In the genomic region with DNA sequence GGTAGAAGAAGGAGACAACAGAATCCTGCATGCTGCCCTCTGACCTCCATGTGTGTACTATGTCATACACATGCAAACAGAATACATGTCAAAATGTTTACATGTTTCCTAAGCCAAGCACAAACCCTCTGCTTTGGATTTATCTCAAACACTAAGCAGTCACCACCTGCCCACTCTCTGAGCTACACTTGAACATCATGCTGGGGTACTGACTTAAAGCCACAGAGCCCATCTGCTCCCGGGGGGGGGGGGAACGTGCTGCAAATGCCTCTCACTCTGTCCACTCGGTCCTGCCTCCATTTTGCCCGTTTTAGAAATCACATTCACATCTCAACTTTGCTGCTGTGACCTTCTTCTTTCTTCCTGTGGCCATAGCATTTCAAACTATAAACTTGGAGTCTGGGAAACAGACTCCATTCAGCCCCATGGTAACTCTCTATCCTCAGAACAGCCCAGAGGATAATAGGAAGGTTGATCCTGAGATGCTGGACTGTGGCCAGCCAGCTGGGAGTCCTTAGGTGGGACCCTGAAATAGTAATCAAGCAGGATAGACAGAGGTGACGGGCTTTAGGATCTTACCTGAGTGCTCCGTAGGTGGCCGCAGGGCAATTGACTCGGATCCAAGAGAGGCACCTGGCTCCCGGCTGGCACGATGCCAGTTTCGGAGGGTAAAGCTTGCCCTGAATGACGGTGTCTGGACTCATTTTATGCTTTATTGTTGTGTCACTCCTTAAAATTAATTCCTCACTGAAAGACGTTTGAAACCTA, we compare ENCODE assay signal across 12 mouse cellular contexts. TPM values are rescaled to one million over a fixed set of nuclear protein-coding genes. Genes with fewer than 3 reads are reported as not detected.
DNase-seq lines count a peak whose midpoint lies in the region; ATAC-seq and TF ChIP-seq lines count a peak whose summit lies in the region.
"Had no signal": no experiment of that assay in that cellular context is flagged by ENCODE, and none has a peak within 500 bp of the region (broad histone marks: within the 10 kb centered on the region; RNA-seq: fewer than 3 reads in every experiment).

No protein-coding gene starts in this region.

- no peaks in the 10 kb centered on the region for H3K9me3 ChIP-seq in forebrain, embryonic 15.5 days
- no peaks in the 10 kb centered on the region for H3K9me3 ChIP-seq in forebrain, embryonic 10.5 days

- peak overlapping the region; percentile 57 for H3K27ac ChIP-seq in forebrain, embryonic 15.5 days (replicated peaks)
- no peak overlapping the region for H3K27ac ChIP-seq in forebrain, embryonic 10.5 days
- no peak overlapping the region for H3K27ac ChIP-seq in left cerebral cortex, adult 2 months

- peaks cover 14% of the 10 kb centered on the region for H3K4me1 ChIP-seq in forebrain, embryonic 15.5 days
- H3K4me1 ChIP-seq in forebrain, embryonic 10.5 days: no peaks in the 10 kb centered on the region

- no peaks in the 10 kb centered on the region for H3K36me3 ChIP-seq in forebrain, embryonic 15.5 days
- no peaks in the 10 kb centered on the region for H3K36me3 ChIP-seq in forebrain, embryonic 10.5 days (replicated peaks)

- intact Hi-C loops in left cerebral cortex, adult 2 months (cut with DNase I): no loop called here

- 57% methylated on average over 13 of the region's 13 CpGs for WGBS in forebrain, embryonic 15.5 days
- 88% methylated on average over 13 of the region's 13 CpGs for WGBS in forebrain, embryonic 10.5 days

- DNase-seq in forebrain, embryonic 10.5 days (ENCODE audit: extremely low spot score, low spot score): no peak
- peak; percentile 50 for DNase-seq in testis, postnatal 10 days (ENCODE audit: low spot score)
- DNase-seq in testis, postnatal 14 days (ENCODE audit: low spot score): no peak
- peak; percentile 20 to 25 for DNase-seq in kidney, adult 8-10 months
- no peak for DNase-seq in layer of hippocampus, adult 9-11 months
- DNase-seq in urinary bladder, postnatal 25 days (ENCODE audit: low spot score): no peak
- no peak for DNase-seq in left cerebral cortex, adult 2 months (ENCODE audit: extremely low spot score in 1 of 2, low spot score in 2 of 2)
- DNase-seq: adrenal gland, postnatal 10 days; gastrocnemius, postnatal 14 days; heart, postnatal 36 days had no signal

- H3K4me3 ChIP-seq in forebrain, embryonic 15.5 days: no peak overlapping the region
- H3K4me3 ChIP-seq in forebrain, embryonic 10.5 days: no peak overlapping the region
- no peak overlapping the region for H3K4me3 ChIP-seq in left cerebral cortex, adult 2 months

- no peak for TF ChIP-seq CTCF in left cerebral cortex, adult 2 months (IDR thresholded peaks at IDR 0.05)

- H3K4me2 ChIP-seq in forebrain, embryonic 15.5 days (replicated peaks): no peak overlapping the region

- peak; percentile 53; the same call in 1 of the 2 replicates for ATAC-seq in forebrain, embryonic 15.5 days (replicated peaks)

- no peaks in the 10 kb centered on the region for H3K27me3 ChIP-seq in forebrain, embryonic 15.5 days
- H3K27me3 ChIP-seq in forebrain, embryonic 10.5 days (ENCODE audit: poor library complexity, severe bottlenecking): no peaks in the 10 kb centered on the region

- H3K9ac ChIP-seq in forebrain, embryonic 15.5 days (replicated peaks): no peak overlapping the region

RNA-seq across cellular contexts. Expression of a gene that starts 17.0 kb away (rescaled TPM):
- 22.1 and 23.3 TPM in 2 replicates for polyA plus RNA-seq in forebrain, embryonic 15.5 days (2015; fragmentation: Nextera tagmentation; extraction: Ambion mirVana)
- 1.6 and 1.8 TPM in 2 replicates for polyA plus RNA-seq in forebrain, embryonic 10.5 days (2016; fragmentation: Nextera tagmentation; extraction: Ambion mirVana)
- total RNA-seq in left cerebral cortex, adult 2 months (2021): 1 to 10 TPM; 1.9 to 2.6 TPM
- total RNA-seq: heart, postnatal 36 days had no signal
- polyA plus RNA-seq: spleen, adult 2 months had no signal

Comparison
In these comparisons a context has a peak if more than half of its experiments do, and no peak if none do; other contexts are left out.
1. DNase-seq: peak in testis, postnatal 10 days (single experiment) and kidney, adult 8-10 months (2 of 2); none in forebrain, embryonic 10.5 days (single experiment), testis, postnatal 14 days (single experiment), layer of hippocampus, adult 9-11 months (single experiment), urinary bladder, postnatal 25 days (single experiment) and left cerebral cortex, adult 2 months (0 of 2).